Mouse (Mus musculus): ENCODE measurements around the gene Bsnd.

DNA sequence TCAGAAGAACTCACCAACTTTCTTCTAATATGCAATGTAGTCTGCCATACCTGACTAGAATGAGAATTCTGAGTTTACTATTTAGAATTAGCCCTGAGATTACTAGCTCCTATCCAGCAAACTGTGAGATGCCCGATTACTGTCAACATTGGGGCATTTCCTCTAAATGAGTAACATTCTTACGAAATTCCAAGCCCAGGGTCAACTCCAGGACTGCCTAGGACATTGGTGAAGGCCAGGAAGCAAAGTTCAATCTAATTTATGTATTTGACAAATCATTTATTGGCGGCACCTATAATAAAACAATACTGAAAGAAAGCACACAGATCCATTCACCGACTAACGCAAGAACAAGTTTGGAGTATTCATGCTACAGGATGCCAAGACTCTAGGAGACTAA, 47.7 kb upstream of the Bsnd start:
- no peak for TF ChIP-seq CTCF (conservative IDR thresholded peaks at IDR 0.05; ENCODE audit: insufficient read depth, insufficient read length, low read depth, low read length)
- TF ChIP-seq POLR2A (IDR thresholded peaks at IDR 0.05; ENCODE audit: low read depth, low read length): no peak
